Mouse (Mus musculus) limb, embryonic 11.5 days (tissue): ENCODE data around the gene Rab40c. TPM values are rescaled to one million over a fixed set of nuclear protein-coding genes. Genes with fewer than 3 reads are reported as not detected.

Experiments
- ATAC-seq: fragments of 200-750 bp; cut with Nextera tagmentation; 2 replicates; pipeline ENCODE4 v1.8.0; 2017; ENCODE audit warnings: low read depth; ENCODE audit not compliant: insufficient number of reproducible peaks, low FRiP score, low TSS enrichment
- DNase-seq: peaks from one replicate; pipeline ENCODE4 v3.0.0-alpha.2; 2015; ENCODE audit warnings: low spot score
- H3K27ac ChIP-seq: fragments of 300-500 bp; sonication (generic); replicated peaks from 2 replicates; pipeline ENCODE4 v1.5.1; 2014; ENCODE audit warnings: low read depth, mild to moderate bottlenecking, low read length
- H3K27me3 ChIP-seq: fragments of 300-500 bp; sonication (generic); 2 replicates; pipeline ENCODE4 v1.6.1; 2014; ENCODE audit warnings: mild to moderate bottlenecking, low read length, mixed read lengths; ENCODE audit not compliant: control insufficient read depth, insufficient read depth
- H3K36me3 ChIP-seq: fragments of 300-500 bp; sonication (generic); 2 replicates; pipeline ENCODE4 v1.6.1; 2014; ENCODE audit warnings: mild to moderate bottlenecking, low read length, moderate library complexity, mixed read lengths; ENCODE audit not compliant: control insufficient read depth, insufficient read depth
- H3K4me1 ChIP-seq: fragments of 300-500 bp; sonication (generic); 2 replicates; pipeline ENCODE4 v1.6.1; 2014; ENCODE audit warnings: low read length, mixed read lengths; ENCODE audit not compliant: control insufficient read depth, insufficient read depth
- H3K4me2 ChIP-seq: fragments of 300-500 bp; sonication (generic); 2 replicates; pipeline ENCODE4 v1.6.1; 2014; ENCODE audit warnings: low read depth, mild to moderate bottlenecking, moderate library complexity; ENCODE audit not compliant: severe bottlenecking
- H3K4me3 ChIP-seq: fragments of 300-500 bp; sonication (generic); 2 replicates; pipeline ENCODE4 v1.5.1; 2014; ENCODE audit warnings: low read depth, low read length
- H3K9ac ChIP-seq: fragments of 300-500 bp; sonication (generic); 2 replicates; pipeline ENCODE4 v1.6.1; 2014; ENCODE audit warnings: mild to moderate bottlenecking, low read length
- H3K9me3 ChIP-seq: fragments of 300-500 bp; sonication (generic); 2 replicates; pipeline ENCODE4 v1.6.1; 2016; ENCODE audit warnings: low read length; ENCODE audit not compliant: control insufficient read depth
- WGBS: fragments of 180-500 bp; shearing (Covaris S2); extraction: QIAGEN DNeasy Blood & Tissue Kit; methylation state at CpG from one replicate; pipeline ENCODE4 v1.1.7; 2014; 5-methylcytosine and 5-hydroxymethylcytosine counted together
- polyA plus RNA-seq: library from polyadenylated mRNA; unstranded; fragments of >200 nt; fragmentation: Nextera tagmentation; extraction: Ambion mirVana; gene quantifications from 2 replicates; pipeline ENCODE4 v1.2.1, GENCODE M21; 2014

Gene Rab40c
- polyA plus RNA-seq, 1 experiment from 2014 or later: 19.7 TPM

DNA sequence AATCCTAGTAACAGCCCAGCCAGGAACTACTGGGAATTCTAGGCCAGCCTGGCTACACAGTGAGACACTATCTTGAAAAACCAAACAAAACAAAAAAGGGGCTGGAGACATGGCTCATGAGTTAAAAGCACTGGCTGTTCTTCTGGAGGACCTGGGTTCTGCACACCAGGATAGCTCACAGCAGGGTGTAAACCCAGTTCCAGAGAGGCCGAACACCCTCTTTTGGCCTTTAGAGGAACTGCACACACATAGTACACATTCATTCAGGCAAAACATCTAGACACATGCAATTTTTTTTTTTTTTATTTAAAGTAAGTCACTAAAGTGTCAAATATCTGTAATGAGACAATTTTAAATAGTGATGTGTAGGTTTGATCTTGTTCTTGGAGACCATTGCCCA, 19.3 kb downstream of the Rab40c start:
- no peak for DNase-seq

DNA sequence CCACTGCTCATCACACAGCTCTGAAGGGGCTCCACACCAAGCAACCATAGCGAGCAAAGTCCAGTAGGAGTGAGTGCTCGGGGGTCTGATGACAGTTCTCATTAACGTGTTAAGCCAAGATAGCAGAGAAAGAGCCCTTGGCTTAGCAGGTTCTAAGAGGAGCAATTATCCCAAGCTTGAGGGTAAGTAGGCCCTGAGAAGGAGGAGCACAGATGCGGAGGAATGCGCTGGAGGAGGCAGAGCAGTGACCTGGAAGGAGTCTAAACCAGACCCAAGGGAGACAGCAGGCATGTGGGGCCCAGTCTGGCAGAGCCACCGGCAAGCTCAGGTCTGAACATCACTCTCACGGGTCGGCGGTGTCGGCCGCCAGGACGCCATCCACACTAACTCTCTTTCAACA, 23.6 kb downstream of the Rab40c start:
- Histone ChIP-seq H3K9ac (no peak overlapping the region), H3K27me3 (no peaks in the 10 kb centered on the region), H3K4me1 (no peaks in the 10 kb centered on the region), H3K4me2 (no peak overlapping the region), H3K27ac (no peak overlapping the region), H3K9me3 (no peaks in the 10 kb centered on the region; the same call in 1 of the 2 replicates), H3K36me3 (0 out of 2 replicates have a peak, but pooled peaks cover 3% of the 10 kb centered on the region), H3K4me3 (no peak overlapping the region)
- no peak for ATAC-seq
- 77% methylated on average over 12 of the region's 12 CpGs for WGBS
- DNase-seq: no peak

More for the DNA sequence above, 19.3 kb downstream of the Rab40c start:
- Histone ChIP-seq H3K27me3 (no peaks in the 10 kb centered on the region), H3K9ac (no peak overlapping the region), H3K4me1 (no peaks in the 10 kb centered on the region), H3K4me2 (no peak overlapping the region), H3K9me3 (no peaks in the 10 kb centered on the region; the same call in 1 of the 2 replicates), H3K36me3 (0 out of 2 replicates have a peak, but pooled peaks cover 3% of the 10 kb centered on the region), H3K4me3 (no peak overlapping the region), H3K27ac (no peak overlapping the region)
- 96% methylated on average over 1 of the region's 1 CpGs for WGBS
- no peak for ATAC-seq

DNA sequence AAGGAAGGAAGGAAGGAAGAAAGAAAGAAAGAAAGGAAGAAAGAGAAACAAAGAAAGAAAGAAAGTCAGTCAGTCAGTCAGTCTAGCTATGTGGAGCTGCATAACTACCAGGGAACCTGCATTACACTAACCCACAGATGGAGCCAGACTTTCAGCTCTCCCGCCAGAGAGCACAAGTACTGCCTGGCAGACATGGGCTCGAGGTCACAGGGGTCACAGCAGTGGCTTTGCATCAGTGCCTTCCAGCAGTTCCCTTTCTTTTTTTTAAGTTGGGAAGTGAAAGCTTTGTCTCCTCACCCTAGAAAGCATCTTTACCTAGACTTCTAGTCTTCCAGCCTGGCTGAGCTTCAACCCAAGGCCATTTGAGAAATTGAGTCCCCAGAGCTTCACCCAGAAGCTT, 24.1 kb downstream of the Rab40c start:
- Histone ChIP-seq H3K4me1 (no peaks in the 10 kb centered on the region), H3K4me3 (no peak overlapping the region), H3K9me3 (no peaks in the 10 kb centered on the region), H3K9ac (no peak overlapping the region), H3K36me3 (no peaks in the 10 kb centered on the region), H3K27ac (no peak overlapping the region), H3K4me2 (no peak overlapping the region), H3K27me3 (no peaks in the 10 kb centered on the region)
- 39% methylated on average over 2 of the region's 2 CpGs for WGBS
- DNase-seq (no peak), ATAC-seq (no peak)

DNA sequence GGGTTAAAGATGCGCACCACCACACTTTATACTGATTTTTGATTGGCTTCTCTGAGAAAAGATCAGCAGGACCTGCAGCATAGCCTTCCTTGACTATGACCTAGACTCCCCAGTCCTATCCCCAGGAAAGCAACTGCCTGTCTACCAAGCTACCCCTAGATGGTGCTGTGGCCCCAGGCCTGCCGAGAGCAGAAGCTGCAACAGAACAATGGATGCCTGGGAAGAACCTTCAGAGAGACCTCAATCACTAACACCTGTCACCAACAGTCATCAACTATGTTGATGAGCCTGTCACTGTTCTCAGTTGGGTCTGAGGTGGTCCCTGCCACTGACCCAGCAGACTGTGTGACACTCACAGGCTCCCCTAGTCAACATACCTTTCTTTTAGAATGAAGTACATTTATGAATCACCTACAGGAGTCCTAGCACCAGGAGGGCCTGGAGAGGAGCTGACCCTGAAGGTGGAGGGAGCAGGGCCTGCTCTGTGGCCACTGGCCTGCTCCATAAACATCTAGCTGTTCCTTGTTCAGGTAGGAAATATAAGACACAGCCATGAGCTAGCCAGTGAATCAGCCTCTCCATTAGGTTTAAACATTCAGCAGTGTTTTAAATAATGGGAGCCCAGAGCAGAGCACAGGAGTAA, 25.4 kb downstream of the Rab40c start:
- no peak overlapping the region for H3K4me3 ChIP-seq
- ATAC-seq (peak; percentile 62; the same call in 1 of the 2 replicates), DNase-seq (peak; percentile 75)
- H3K4me1 ChIP-seq: no peaks in the 10 kb centered on the region
- no peak overlapping the region for H3K4me2 ChIP-seq
- H3K27ac ChIP-seq: no peak overlapping the region
- no peaks in the 10 kb centered on the region; the same call in 1 of the 2 replicates for H3K36me3 ChIP-seq
- 31% methylated on average over 2 of the region's 2 CpGs for WGBS
- H3K9me3 ChIP-seq: no peaks in the 10 kb centered on the region
- no peak overlapping the region for H3K9ac ChIP-seq
- H3K27me3 ChIP-seq: no peaks in the 10 kb centered on the region

DNA sequence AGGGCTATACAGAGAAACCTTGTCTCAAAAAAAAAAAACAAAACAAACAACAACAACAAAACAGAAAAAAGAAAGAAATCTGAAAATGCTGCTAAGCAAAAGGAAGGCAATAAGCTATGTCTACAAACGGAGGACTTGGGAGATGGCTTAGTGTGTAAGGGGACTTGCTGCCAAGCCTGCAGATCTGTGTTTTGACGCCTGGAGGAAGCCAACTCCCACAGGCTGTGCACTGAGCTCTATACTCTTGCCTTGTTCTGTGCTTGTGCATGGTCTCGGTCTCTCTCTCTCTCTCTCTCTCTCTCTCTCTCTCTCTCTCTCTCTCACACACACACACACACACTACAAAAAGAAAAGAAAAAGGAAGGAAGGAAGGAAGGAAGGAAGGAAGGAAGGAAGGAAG, 30.7 kb downstream of the Rab40c start:
- Histone ChIP-seq H3K36me3 (peaks cover 7% of the 10 kb centered on the region), H3K4me1 (no peaks in the 10 kb centered on the region), H3K4me3 (no peak overlapping the region), H3K9me3 (no peaks in the 10 kb centered on the region), H3K4me2 (no peak overlapping the region), H3K9ac (no peak overlapping the region), H3K27me3 (no peaks in the 10 kb centered on the region), H3K27ac (no peak overlapping the region)
- 84% methylated on average over 3 of the region's 3 CpGs for WGBS
- DNase-seq (no peak), ATAC-seq (no peak)

DNA sequence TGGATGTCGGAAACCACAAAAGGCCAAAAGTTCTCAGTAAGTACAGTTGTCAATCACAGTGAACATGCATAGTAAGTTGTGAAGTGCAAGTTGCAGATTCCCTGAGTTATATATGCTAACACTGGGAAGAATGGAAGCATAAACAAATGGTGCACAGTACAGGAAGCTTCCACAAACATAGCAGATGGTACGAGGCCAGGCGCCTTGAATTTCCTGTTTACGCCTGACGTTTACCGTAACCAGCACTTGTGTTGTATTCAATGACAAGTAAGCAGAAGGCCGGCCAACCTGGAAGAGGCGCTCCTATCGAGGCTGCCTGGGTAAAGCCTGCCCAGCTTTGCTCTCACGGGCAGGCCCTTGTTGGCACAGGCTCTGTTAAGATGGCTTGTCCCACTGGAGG, 32.1 kb downstream of the Rab40c start:
- Histone ChIP-seq H3K27ac (no peak overlapping the region), H3K4me3 (no peak overlapping the region), H3K27me3 (no peaks in the 10 kb centered on the region), H3K4me1 (no peaks in the 10 kb centered on the region), H3K4me2 (no peak overlapping the region), H3K9ac (no peak overlapping the region), H3K9me3 (no peaks in the 10 kb centered on the region), H3K36me3 (peaks cover 10% of the 10 kb centered on the region)
- no peak for ATAC-seq
- no peak for DNase-seq
- WGBS: 90% methylated on average over 10 of the region's 10 CpGs

DNA sequence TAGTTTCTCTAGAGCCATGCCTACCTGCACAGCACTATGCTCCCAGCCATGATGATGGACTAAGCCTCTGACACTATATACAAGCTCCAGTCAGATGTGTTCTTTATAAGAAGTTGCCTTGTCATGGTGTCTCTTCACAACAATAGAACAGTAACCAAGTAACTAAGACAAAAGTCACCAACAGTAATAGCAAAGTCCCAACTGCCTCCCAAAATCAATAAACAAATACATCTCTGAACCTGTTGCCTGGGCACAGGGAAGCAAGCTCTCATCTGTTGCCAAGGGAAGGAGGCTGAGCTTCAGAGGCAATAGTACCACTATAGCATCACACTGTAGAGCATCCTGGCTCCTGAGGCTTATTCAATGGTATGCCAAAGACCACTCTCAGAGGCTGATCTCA, 32.7 kb downstream of the Rab40c start:
- peaks cover 7% of the 10 kb centered on the region for H3K4me1 ChIP-seq
- peaks cover 10% of the 10 kb centered on the region for H3K36me3 ChIP-seq
- H3K27ac ChIP-seq: no peak overlapping the region
- no peak overlapping the region for H3K4me3 ChIP-seq
- no peaks in the 10 kb centered on the region for H3K27me3 ChIP-seq
- DNase-seq (no peak), ATAC-seq (no peak)
- H3K9me3 ChIP-seq: no peaks in the 10 kb centered on the region
- no peak overlapping the region for H3K4me2 ChIP-seq
- H3K9ac ChIP-seq: no peak overlapping the region

DNA sequence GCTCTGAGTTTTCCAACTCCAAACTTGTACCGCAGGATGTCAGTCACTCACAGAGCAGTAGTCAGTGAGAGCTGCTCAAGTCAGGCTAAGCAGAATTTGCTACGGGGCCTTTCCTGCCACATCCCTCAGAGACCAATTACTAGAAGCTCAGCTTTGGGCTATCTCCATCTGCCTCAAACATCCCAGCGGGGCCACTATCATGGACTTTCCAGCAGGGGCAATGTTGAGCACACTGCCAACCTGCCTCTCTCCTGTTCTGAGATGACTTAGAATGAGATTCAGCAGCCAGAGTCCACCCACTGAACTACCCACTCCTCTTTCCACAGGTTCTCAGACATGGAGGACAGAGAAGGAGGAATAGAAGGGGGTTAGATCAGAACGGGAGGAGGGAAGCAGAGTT, 33.9 kb downstream of the Rab40c start:
- Histone ChIP-seq H3K27ac (no peak overlapping the region), H3K4me1 (peaks cover 18% of the 10 kb centered on the region), H3K9ac (no peak overlapping the region), H3K27me3 (no peaks in the 10 kb centered on the region), H3K4me2 (no peak overlapping the region), H3K36me3 (peaks cover 10% of the 10 kb centered on the region), H3K9me3 (no peaks in the 10 kb centered on the region), H3K4me3 (no peak overlapping the region)
- DNase-seq: peak; percentile 37
- ATAC-seq: no peak
- 62% methylated on average over 4 of the region's 4 CpGs for WGBS

DNA sequence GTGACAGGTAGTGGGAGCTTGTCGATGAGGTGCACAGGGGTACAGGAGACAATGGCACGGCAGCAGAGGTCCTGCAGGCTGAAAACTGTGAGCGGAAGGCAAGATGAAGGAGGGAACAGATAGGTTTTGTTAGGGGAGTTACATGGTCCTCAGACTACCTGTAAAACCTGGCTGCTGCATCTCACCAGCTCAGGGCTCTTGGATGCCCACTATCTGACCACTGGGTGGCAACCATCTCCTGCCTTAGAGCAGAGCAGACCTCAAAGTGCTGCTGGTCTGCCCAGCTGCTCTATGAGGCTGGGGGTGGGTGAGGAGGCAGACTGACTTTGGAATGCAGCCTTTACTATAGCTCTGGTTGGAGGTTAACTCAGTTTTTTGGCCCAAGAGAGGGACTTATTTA, 35.7 kb downstream of the Rab40c start:
- Histone ChIP-seq H3K9me3 (no peaks in the 10 kb centered on the region), H3K9ac (no peak overlapping the region), H3K27ac (no peak overlapping the region), H3K4me1 (peaks cover 26% of the 10 kb centered on the region), H3K27me3 (no peaks in the 10 kb centered on the region), H3K4me3 (no peak overlapping the region), H3K36me3 (peaks cover 10% of the 10 kb centered on the region), H3K4me2 (no peak overlapping the region)
- DNase-seq (no peak), ATAC-seq (no peak)
- 85% methylated on average over 3 of the region's 3 CpGs for WGBS
